Mouse (Mus musculus) left cerebral cortex, postnatal 25 days (tissue): ENCODE data around the gene Slc25a42. TPM values are rescaled to one million over a fixed set of nuclear protein-coding genes. Genes with fewer than 3 reads are reported as not detected.
A peak's percentile ranks its signal among the peaks of the same experiment; 100 is the strongest.
"Not testable (repeated sequence)": the region's sequence is repeated elsewhere in the genome, so short reads cannot be mapped to it uniquely, and the experiment has no call there.

Experiments
- DNase-seq, 2 experiments: peaks; one replicate each; pipeline ENCODE4 v3.0.0; 2022; ENCODE audit warnings: low spot score in 2 of 2, mixed read lengths in 1 of 2
- intact Hi-C: fragments of 180-260 bp; cut with DNase I; formaldehyde crosslinking; loops from one replicate; pipeline ENCODE4 v1.15.1; 2025
- total RNA-seq, 2 experiments: library from RNA; stranded (reverse); gene quantifications; 2 replicates each; pipeline ENCODE4 v1.2.3; 2021

Slc25a42 gene
- total RNA-seq, 2 experiments from 2014 or later, result 33.5 to 36.5 TPM

- DNase-seq, result no peak
- intact Hi-C loops, result no loop called here
These were observed 5.3 kb upstream of the Slc25a42 start for GRCm38 (mm10) chr8:70217441-70217840.

- peak; percentile 60 to 78 for DNase-seq
- intact Hi-C loops, result no loop called here
These were observed 4.5 kb upstream of the Slc25a42 start for GRCm38 (mm10) chr8:70216566-70216965.

- DNase-seq, intact Hi-C loops: not testable (repeated sequence)
These were observed 4.1 kb upstream of the Slc25a42 start for GRCm38 (mm10) chr8:70216161-70216560.

GRCm38 (mm10) chr8:70215092-70215491 is 3.0 kb upstream of the Slc25a42 start:
- intact Hi-C loops, result no loop called here
- no peak for DNase-seq

- intact Hi-C loops, result loop anchor here (5.0 kb wide), 1 partner anchor 312 kb away; the partner anchor contains the start of genes Ndufa13, Tssk6 and Yjefn3
- DNase-seq, result no peak
These were observed 2.3 kb upstream of the Slc25a42 start for GRCm38 (mm10) chr8:70214411-70214810.

GRCm38 (mm10) chr8:70211726-70212111 is 386 bp downstream of the Slc25a42 start:
- intact Hi-C loops, result loop anchor here (5.0 kb wide), 1 partner anchor 309 kb away; the partner anchor contains the start of genes Ndufa13, Tssk6 and Yjefn3
- peak in 1 of 2 experiments; percentile 50 for DNase-seq

- DNase-seq, result no peak
- intact Hi-C loops, result loop anchor here (5.0 kb wide), 1 partner anchor 309 kb away; the partner anchor contains the start of genes Ndufa13, Tssk6 and Yjefn3
These were observed 830 bp downstream of the Slc25a42 start for GRCm38 (mm10) chr8:70211275-70211674.

GRCm38 (mm10) chr8:70210538-70210937 is 1.6 kb downstream of the Slc25a42 start:
- intact Hi-C loops, result loop anchor here (5.0 kb wide), 1 partner anchor 308 kb away; the partner anchor contains the start of genes Ndufa13, Tssk6 and Yjefn3
- DNase-seq, result peak in 1 of 2 experiments; percentile 81

GRCm38 (mm10) chr8:70208130-70208529 is 4.0 kb downstream of the Slc25a42 start:
- DNase-seq, result no peak
- intact Hi-C loops, result no loop called here

- DNase-seq, result peak in 1 of 2 experiments; percentile 31
- intact Hi-C loops, result no loop called here
These were observed 7.3 kb downstream of the Slc25a42 start for GRCm38 (mm10) chr8:70204757-70205156.

GRCm38 (mm10) chr8:70203072-70203471 is 9.0 kb downstream of the Slc25a42 start:
- DNase-seq, result peak in 1 of 2 experiments; percentile 54
- intact Hi-C loops, result no loop called here

- no peak for DNase-seq
- intact Hi-C loops, result no loop called here
These were observed 10.7 kb downstream of the Slc25a42 start for GRCm38 (mm10) chr8:70201417-70201816.

GRCm38 (mm10) chr8:70200098-70200681 is 11.9 kb downstream of the Slc25a42 start:
- intact Hi-C loops, result no loop called here
- peak; percentile 50 to 75 for DNase-seq

GRCm38 (mm10) chr8:70197603-70198002 is 14.5 kb downstream of the Slc25a42 start:
- intact Hi-C loops, result no loop called here
- DNase-seq, result no peak

GRCm38 (mm10) chr8:70195762-70196161 is 16.3 kb downstream of the Slc25a42 start:
- intact Hi-C loops, result no loop called here

GRCm38 (mm10) chr8:70194191-70194590 is 17.9 kb downstream of the Slc25a42 start:
- intact Hi-C loops, result no loop called here
- DNase-seq, result no peak

More at GRCm38 (mm10) chr8:70195762-70196161, 16.3 kb downstream of the Slc25a42 start:
- DNase-seq, result no peak

- intact Hi-C loops, result no loop called here
- no peak for DNase-seq
These were observed 18.9 kb downstream of the Slc25a42 start for GRCm38 (mm10) chr8:70193238-70193637.

- no peak for DNase-seq
- intact Hi-C loops, result no loop called here
These were observed 23.4 kb downstream of the Slc25a42 start for GRCm38 (mm10) chr8:70188707-70189106.

GRCm38 (mm10) chr8:70183194-70183593 is 28.9 kb downstream of the Slc25a42 start:
- intact Hi-C loops, result no loop called here
- no peak for DNase-seq

- intact Hi-C loops, result no loop called here
- no peak for DNase-seq
These were observed 30.2 kb downstream of the Slc25a42 start for GRCm38 (mm10) chr8:70181903-70182252.

- no peak for DNase-seq
- intact Hi-C loops, result no loop called here
These were observed 30.7 kb downstream of the Slc25a42 start for GRCm38 (mm10) chr8:70181212-70181902.
